11 mouse cellular contexts compared by ENCODE assay signal in genomic region chr2:80268053-80268452, GRCm38 (mm10). TPM values are rescaled to one million over a fixed set of nuclear protein-coding genes. Genes with fewer than 3 reads are reported as not detected.
DNase-seq lines count a peak whose midpoint lies in the region; ATAC-seq and TF ChIP-seq lines count a peak whose summit lies in the region.
"Had no signal": no experiment of that assay in that cellular context is flagged by ENCODE, and none has a peak within 500 bp of the region (broad histone marks: within the 10 kb centered on the region; RNA-seq: fewer than 3 reads in every experiment).

No protein-coding gene starts in this region.

- no peak overlapping the region for H3K4me2 ChIP-seq in forebrain, postnatal 0 days (ENCODE audit: low read depth)
- H3K4me2 ChIP-seq in forebrain, embryonic 16.5 days (ENCODE audit: low read length): no peak overlapping the region
- no peak overlapping the region for H3K4me2 ChIP-seq in lung, embryonic 14.5 days
- H3K4me2 ChIP-seq: liver, embryonic 13.5 days had no signal

- H3K27me3 ChIP-seq in forebrain, postnatal 0 days (ENCODE audit: insufficient read depth, low read length): no peaks in the 10 kb centered on the region
- H3K27me3 ChIP-seq in forebrain, embryonic 16.5 days (replicated peaks; ENCODE audit: control insufficient read depth, insufficient read depth, low read length): no peaks in the 10 kb centered on the region
- H3K27me3 ChIP-seq in lung, embryonic 14.5 days (ENCODE audit: insufficient read depth, low read length): no peaks in the 10 kb centered on the region
- H3K27me3 ChIP-seq: liver, embryonic 13.5 days had no signal

- peak; percentile 79 for TF ChIP-seq CTCF in forebrain, postnatal 0 days (IDR thresholded peaks at IDR 0.05; ENCODE audit: low read depth)
- TF ChIP-seq CTCF in lung, embryonic 14.5 days (IDR thresholded peaks at IDR 0.05; ENCODE audit: low read depth): peak; percentile 73

- no peaks in the 10 kb centered on the region for H3K9me3 ChIP-seq in forebrain, postnatal 0 days (ENCODE audit: low read length)
- H3K9me3 ChIP-seq in forebrain, embryonic 16.5 days (ENCODE audit: control insufficient read depth, low read length): no peaks in the 10 kb centered on the region
- H3K9me3 ChIP-seq in lung, embryonic 14.5 days (ENCODE audit: low read depth, low read length): no peaks in the 10 kb centered on the region
- H3K9me3 ChIP-seq: hindbrain, embryonic 10.5 days; liver, embryonic 13.5 days had no signal

- no peaks in the 10 kb centered on the region for H3K4me1 ChIP-seq in forebrain, postnatal 0 days (ENCODE audit: insufficient read depth)
- H3K4me1 ChIP-seq in forebrain, embryonic 16.5 days (replicated peaks; ENCODE audit: control insufficient read depth, insufficient read depth, low read length): no peaks in the 10 kb centered on the region
- no peaks in the 10 kb centered on the region for H3K4me1 ChIP-seq in lung, embryonic 14.5 days (ENCODE audit: insufficient read depth)
- H3K4me1 ChIP-seq: hindbrain, embryonic 10.5 days; liver, embryonic 13.5 days had no signal

- no peak overlapping the region for H3K9ac ChIP-seq in forebrain, postnatal 0 days
- H3K9ac ChIP-seq in forebrain, embryonic 16.5 days (replicated peaks; ENCODE audit: low read depth, low read length): no peak overlapping the region
- no peak overlapping the region for H3K9ac ChIP-seq in lung, embryonic 14.5 days
- H3K9ac ChIP-seq: liver, embryonic 13.5 days had no signal

- peak; percentile 69 for DNase-seq in forebrain, postnatal 0 days
- peak; percentile 87 for DNase-seq in lung, embryonic 14.5 days
- no peak for DNase-seq in lung, postnatal 4 days
- peak; percentile 58 for DNase-seq in brain, adult 2 months (ENCODE audit: low read depth, low spot score)
- DNase-seq in neural tube, embryonic 10.5 days (ENCODE audit: extremely low spot score, low spot score): no peak
- DNase-seq in testis, postnatal 10 days (ENCODE audit: low spot score): no peak
- DNase-seq: liver, embryonic 13.5 days had no signal

- H3K4me3 ChIP-seq in forebrain, postnatal 0 days (ENCODE audit: low read depth, low read length): no peak overlapping the region
- no peak overlapping the region for H3K4me3 ChIP-seq in forebrain, embryonic 16.5 days (replicated peaks; ENCODE audit: low read length)
- H3K4me3 ChIP-seq in lung, embryonic 14.5 days (ENCODE audit: low read depth, low read length): no peak overlapping the region
- H3K4me3 ChIP-seq: erythroblast, embryonic 14.5 days; hindbrain, embryonic 10.5 days; liver, embryonic 13.5 days had no signal

- WGBS in forebrain, postnatal 0 days: 53% methylated on average over 4 of the region's 4 CpGs
- WGBS in forebrain, embryonic 16.5 days: 55% methylated on average over 4 of the region's 4 CpGs
- 55% methylated on average over 4 of the region's 4 CpGs for WGBS in lung, embryonic 14.5 days

- no peak overlapping the region for H3K27ac ChIP-seq in forebrain, postnatal 0 days (ENCODE audit: low read depth, low read length)
- H3K27ac ChIP-seq in forebrain, embryonic 16.5 days (ENCODE audit: low read length): no peak overlapping the region
- no peak overlapping the region for H3K27ac ChIP-seq in lung, embryonic 14.5 days (ENCODE audit: low read depth)
- H3K27ac ChIP-seq: hindbrain, embryonic 10.5 days; liver, embryonic 13.5 days had no signal

- ATAC-seq in forebrain, postnatal 0 days: no peak
- ATAC-seq in forebrain, embryonic 16.5 days: no peak
- ATAC-seq in lung, embryonic 14.5 days (ENCODE audit: insufficient read depth): no peak
- ATAC-seq in neutrophil, adult 5-6 weeks (ENCODE audit: extremely low read depth, insufficient number of reproducible peaks, low FRiP score, poor library complexity, severe bottlenecking): peak; percentile 50; the same call in 1 of the 2 replicates

- H3K36me3 ChIP-seq in forebrain, postnatal 0 days (ENCODE audit: insufficient read depth): no peaks in the 10 kb centered on the region
- no peaks in the 10 kb centered on the region for H3K36me3 ChIP-seq in forebrain, embryonic 16.5 days (ENCODE audit: control insufficient read depth, insufficient read depth)
- H3K36me3 ChIP-seq in lung, embryonic 14.5 days (ENCODE audit: insufficient read depth): no peaks in the 10 kb centered on the region
- H3K36me3 ChIP-seq: hindbrain, embryonic 10.5 days; liver, embryonic 13.5 days had no signal

RNA-seq across cellular contexts. Expression of gene Prdx6b, which starts 24.2 kb away (rescaled TPM):
- total RNA-seq in forebrain, postnatal 0 days (2014; rRNA removed): not detected in 2 replicates
- not detected in 2 replicates for polyA plus RNA-seq in forebrain, postnatal 0 days (2015; fragmentation: Nextera tagmentation; extraction: Ambion mirVana)
- not detected in 2 replicates for polyA plus RNA-seq in forebrain, embryonic 16.5 days (2015; fragmentation: Nextera tagmentation; extraction: Ambion mirVana)
- not detected in 2 replicates for polyA plus RNA-seq in lung, embryonic 14.5 days (2014; fragmentation: Nextera tagmentation; extraction: Ambion mirVana)
- 0.25 TPM in 1 of 2 replicates, not detected in the other for total RNA-seq in neutrophil, adult 5-6 weeks (2017)
- polyA plus RNA-seq: hindbrain, embryonic 10.5 days; liver, embryonic 13.5 days had no signal

RNA-seq across cellular contexts. Expression of gene Dnajc10, which starts 47.2 kb away (rescaled TPM):
- total RNA-seq in forebrain, postnatal 0 days (2014; rRNA removed): 69.6 and 79.8 TPM in 2 replicates
- 42.1 and 53.4 TPM in 2 replicates for polyA plus RNA-seq in forebrain, postnatal 0 days (2015; fragmentation: Nextera tagmentation; extraction: Ambion mirVana)
- polyA plus RNA-seq in forebrain, embryonic 16.5 days (2015; fragmentation: Nextera tagmentation; extraction: Ambion mirVana): 58.9 and 61.4 TPM in 2 replicates
- 108 and 113 TPM in 2 replicates for polyA plus RNA-seq in lung, embryonic 14.5 days (2014; fragmentation: Nextera tagmentation; extraction: Ambion mirVana)
- 64.7 and 67.5 TPM in 2 replicates for total RNA-seq in neutrophil, adult 5-6 weeks (2017)

Comparison
In these comparisons a context has a peak if more than half of its experiments do, and no peak if none do; other contexts are left out.
1. DNase-seq: peak in forebrain, postnatal 0 days (single experiment), lung, embryonic 14.5 days (single experiment) and brain, adult 2 months (single experiment); none in lung, postnatal 4 days (0 of 2), neural tube, embryonic 10.5 days (single experiment) and testis, postnatal 10 days (single experiment).